Mouse (Mus musculus): ENCODE measurements around the gene Atp1a3.

DNA sequence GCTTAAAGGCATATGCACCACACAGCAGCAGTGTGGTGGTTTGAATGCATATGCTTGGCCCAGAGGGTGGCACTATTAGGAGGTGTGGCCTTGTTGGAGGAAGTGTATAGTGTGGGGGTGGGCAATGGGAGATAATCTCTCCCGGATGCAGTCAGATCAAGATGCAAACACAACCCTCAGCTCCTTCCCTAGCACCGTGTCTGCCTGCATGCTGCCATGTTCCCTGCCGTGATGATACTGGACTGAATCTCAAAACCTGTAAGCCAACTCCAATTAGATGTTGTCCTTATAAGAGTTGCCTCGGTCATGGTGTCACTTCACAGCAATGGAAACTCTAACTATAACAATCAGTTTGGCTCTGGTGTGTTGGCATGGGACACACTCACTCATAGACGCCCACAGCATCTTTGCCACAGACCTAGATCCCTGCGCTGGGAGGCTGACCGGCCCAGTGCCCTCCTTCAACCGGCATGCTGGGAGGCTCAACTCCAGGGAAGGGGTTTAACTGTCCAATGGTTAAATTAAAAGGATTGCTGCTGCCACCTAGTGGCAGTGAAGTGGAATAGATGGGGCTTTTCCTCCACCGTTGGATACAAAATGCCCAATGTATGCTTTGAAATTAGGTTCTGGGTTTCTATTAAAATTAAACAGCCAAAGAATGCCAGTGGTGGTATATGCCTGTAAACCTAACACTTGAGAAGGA, 30.7 kb downstream of the Atp1a3 start:
- TF ChIP-seq EP300 (IDR thresholded peaks at IDR 0.05; ENCODE audit: low read depth) (no peak), CTCF (IDR thresholded peaks at IDR 0.05; ENCODE audit: low read depth) (peak; percentile 82)
